Mouse (Mus musculus) frontal cortex, postnatal 10 days (tissue): ENCODE results near the gene Rab3il1.

ENCODE experiments used
- DNase-seq, 2 experiments: peaks; one replicate each; pipeline ENCODE4 v3.0.0; 2022; ENCODE audit warnings: low spot score in 2 of 2, mixed read lengths in 1 of 2

The Rab3il1 gene

GRCm38 (mm10) chr19:10013348-10013747 lies 11.9 kb downstream of the Rab3il1 start:
- no peak for DNase-seq

DNA sequence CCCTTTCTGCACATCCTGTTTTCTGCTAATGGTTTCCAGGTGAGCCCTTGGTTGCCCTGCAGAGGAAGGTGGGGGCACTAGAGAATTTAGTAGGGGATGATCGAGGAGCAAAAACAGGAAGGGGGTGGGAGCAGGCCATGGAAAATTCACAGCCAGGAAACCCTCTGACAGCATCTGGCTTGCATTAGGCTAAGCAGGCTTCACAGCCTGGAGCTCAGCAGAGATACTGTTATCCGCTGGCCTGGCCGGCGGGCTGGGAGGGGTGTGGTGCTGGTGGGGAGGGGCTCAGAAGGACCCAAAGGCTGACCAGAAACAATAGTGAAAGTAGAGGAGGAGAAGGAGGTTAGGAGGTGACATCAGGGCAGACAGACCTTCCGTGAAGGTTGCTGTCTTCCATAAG lies 12.4 kb downstream of the Rab3il1 start:
- DNase-seq = no peak

GRCm38 (mm10) chr19:10014824-10015223 lies 13.4 kb downstream of the Rab3il1 start:
- no peak for DNase-seq

- no peak for DNase-seq
These were observed 14.0 kb downstream of the Rab3il1 start for GRCm38 (mm10) chr19:10015442-10015841.

- no peak for DNase-seq
These were observed 14.7 kb downstream of the Rab3il1 start for GRCm38 (mm10) chr19:10016151-10016550.

DNA sequence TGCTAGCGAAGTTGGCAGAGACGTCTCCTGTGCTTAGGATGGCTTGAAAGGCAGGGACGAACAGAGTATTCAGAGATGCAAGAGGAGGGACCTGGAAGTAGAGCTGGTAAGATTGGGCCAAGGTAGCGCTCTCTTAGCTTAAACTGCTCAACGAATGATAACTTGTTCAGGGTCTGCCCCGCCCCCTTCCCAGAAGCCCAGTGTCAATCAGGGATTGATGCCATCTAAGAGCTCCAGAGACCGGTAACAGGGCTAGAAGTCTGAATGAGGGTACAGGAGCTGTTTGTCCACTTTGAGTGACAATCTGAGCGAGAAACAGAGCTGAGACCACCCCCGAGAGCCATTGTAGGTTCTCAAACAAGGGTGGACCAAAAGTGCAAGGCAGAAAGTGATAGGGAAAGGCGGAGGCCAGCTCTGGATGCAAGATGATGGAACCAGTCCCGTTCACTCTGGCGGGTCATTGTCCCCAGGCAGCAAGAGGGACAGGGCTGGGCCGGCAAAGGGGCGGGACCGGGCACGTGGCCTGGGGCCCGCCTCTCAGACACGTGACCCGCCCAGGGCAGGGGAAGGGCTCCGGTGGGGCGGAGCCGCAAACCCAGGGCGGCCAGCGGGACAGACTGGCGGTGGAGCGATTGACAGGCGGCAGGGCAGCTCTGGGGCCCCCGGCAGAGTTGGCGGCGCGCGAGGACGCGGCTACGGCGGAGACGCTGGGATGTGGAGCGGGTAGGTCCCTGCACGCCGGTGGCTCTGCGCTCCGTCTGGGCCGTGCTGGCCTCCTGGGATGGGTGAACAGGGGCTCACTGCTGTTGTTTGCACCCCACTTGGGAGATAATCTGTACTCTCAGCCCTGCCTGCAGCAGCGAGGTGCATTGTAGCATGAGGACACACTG lies 16.4 kb downstream of the Rab3il1 start:
- DNase-seq = peak; percentile 75 to 82

DNA sequence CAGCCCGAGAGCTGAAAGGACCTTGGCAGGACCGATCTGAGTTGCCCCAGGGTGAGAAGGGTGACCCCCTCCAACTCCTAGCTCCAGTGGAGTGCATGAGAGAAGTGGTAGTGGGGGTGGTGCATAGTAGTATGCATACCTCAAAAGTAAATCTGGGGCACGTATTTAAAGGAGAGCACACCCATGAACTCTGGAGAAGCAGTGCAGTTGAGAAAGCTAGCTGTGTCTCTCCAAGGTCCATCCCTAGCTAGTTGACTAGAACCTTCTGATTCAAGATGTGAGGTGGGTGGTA lies 17.0 kb downstream of the Rab3il1 start:
- no peak for DNase-seq

- DNase-seq = no peak
These were observed 17.8 kb downstream of the Rab3il1 start for GRCm38 (mm10) chr19:10019214-10019760.

DNA sequence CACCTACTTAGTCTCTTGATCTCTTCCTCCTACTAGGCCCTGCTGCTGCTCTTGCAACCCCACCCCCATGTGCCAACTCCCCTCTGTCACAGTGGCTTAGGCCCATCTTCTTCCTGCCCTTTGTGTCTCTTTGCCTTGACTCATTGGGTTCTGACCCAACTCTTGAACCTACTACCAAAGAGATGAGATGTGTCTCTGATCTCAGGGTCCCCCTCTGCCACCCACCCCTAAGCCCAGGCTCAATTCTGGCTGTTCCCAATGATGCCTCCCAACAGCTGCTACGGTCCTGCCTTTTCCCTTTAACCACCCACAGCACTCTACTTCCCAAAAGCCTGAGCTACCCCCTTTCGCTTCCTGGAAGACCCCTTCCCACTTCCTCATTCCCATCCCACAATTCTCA lies 20.5 kb downstream of the Rab3il1 start:
- DNase-seq = peak in 1 of 2 experiments; percentile 8

- peak; percentile 28 to 58 for DNase-seq
These were observed 21.2 kb downstream of the Rab3il1 start for GRCm38 (mm10) chr19:10022414-10023303.

GRCm38 (mm10) chr19:10023304-10023758 lies 21.9 kb downstream of the Rab3il1 start:
- DNase-seq = no peak

- DNase-seq = peak in 1 of 2 experiments; percentile 47
These were observed 23.9 kb downstream of the Rab3il1 start for GRCm38 (mm10) chr19:10025169-10025875.

- no peak for DNase-seq
These were observed 28.3 kb downstream of the Rab3il1 start for GRCm38 (mm10) chr19:10029746-10030145.

DNA sequence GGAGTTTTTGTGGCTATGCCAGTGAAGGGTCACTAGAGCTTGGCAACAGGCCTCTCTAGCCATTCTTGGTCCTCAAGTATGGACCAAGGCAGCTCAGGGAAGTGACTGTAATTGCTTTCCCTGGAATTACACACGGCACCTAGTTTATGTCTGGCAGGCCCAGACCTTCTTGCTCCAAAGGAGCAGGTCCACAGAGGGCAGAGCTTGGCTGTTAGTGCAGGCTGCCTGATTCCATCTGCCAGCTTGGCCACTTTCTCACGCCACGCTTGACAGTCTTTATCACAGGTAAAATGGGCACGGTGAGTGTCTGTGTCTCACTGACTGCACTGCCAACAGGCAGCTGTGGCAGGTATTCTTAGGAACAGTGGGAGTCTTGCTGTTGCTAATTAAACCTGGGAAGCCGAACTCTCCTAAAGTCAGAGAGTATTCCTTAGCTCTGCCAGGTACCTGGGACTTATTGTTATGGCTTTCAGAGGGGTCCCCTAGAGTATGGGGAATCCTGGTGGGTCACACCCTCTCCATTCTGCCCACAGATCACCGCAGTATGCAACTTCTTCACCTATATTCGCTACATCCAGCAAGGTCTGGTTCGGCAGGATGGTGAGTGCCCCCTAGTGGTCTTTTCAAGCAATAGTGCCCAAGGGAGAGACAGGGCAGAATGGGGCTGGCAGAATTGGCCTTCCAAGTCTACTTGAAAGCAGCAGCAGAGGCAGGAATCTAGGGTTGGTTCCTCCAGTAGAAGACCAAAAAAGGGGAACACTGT lies 31.9 kb downstream of the Rab3il1 start:
- DNase-seq = peak in 1 of 2 experiments; percentile 64

DNA sequence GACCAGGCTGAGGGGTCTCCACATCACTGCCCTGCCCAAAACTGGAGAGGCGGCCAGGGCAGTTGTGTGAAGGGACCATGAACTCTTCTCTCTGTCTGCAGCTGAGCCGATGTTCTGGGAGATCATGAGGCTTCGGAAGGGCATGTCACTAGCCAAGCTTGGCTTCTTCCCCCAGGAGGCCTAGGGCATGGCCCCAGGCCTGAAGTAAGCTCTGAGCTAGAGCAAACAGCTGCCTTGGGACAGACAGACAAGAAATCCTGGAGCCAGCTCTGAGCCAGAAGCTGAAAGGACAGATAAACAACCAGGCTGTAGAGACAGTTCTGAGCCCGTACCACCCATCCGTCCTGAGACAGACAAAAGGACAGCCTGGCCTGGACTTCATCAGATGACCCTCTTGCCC lies 32.9 kb downstream of the Rab3il1 start:
- DNase-seq = no peak

DNA sequence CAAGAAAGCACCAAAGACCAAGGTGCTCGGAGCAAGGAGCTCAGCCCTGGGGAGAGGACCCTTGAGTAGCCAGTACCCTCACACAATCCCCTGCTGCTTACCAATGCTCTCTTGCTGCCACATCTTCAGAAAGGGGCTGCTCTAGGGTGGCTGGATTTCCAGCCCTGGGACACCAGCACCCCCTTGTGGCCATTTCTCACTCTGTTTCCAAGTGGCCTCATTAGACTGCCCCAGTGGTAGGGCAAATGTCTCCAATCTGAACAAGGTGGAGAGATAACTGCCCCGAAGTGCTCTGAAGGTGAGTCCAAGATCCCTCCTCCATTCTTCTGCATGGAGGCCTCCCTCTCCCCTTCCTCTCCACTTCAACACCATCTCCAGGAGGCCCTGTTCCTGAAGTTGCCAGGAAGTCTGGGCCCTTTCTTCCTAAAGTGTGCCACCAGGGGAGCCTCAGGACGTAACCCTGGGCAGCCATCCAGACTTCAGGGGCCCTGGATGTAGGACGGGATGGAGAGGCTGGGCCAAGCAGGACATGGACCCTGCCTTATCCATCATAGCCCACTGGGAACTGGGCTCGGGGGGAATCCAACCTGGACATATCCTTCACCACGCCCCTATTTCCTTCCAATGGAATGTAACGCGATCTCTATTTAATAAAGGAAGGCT lies 33.4 kb downstream of the Rab3il1 start:
- DNase-seq = peak in 1 of 2 experiments; percentile 72

DNA sequence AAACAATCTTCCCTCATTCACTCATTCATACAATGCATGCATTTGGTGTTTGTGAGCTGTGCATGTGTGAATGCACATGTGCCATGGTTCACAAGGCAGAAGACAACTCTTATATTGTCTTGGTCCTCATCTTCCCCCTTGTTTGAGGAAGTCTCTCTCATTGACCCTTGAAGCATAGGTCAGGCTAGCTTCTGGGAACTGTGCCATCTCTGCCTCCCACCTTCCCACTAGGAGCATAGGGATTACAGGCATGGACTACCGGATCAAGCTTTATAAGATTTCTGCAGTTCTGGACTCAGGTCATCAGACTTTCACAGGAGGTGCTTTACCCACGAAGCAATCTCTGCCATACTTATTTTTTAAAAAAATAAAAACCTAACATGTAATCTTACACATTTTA lies 36.1 kb downstream of the Rab3il1 start:
- no peak for DNase-seq

GRCm38 (mm10) chr19:10038364-10038763 lies 36.9 kb downstream of the Rab3il1 start:
- no peak for DNase-seq

DNA sequence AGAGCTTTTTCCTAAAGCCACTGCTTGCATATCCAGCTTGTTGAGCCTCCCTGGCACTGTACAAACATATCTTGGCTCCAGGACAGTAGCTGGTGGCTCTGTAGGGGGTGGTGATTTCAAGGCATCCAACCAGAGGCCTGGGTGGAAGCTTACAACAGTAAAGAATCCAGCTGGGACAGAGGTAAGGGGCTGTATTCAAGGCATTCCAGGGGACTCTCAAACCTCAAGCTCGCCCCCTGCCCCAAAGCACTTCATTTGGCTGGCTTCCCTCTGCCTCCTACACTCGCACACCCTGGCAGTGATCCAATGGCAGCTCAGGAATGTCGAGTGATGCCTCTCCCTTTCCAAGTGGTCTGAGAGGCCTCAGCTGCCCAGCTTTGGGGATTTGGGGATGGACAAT lies 37.4 kb downstream of the Rab3il1 start:
- no peak for DNase-seq

DNA sequence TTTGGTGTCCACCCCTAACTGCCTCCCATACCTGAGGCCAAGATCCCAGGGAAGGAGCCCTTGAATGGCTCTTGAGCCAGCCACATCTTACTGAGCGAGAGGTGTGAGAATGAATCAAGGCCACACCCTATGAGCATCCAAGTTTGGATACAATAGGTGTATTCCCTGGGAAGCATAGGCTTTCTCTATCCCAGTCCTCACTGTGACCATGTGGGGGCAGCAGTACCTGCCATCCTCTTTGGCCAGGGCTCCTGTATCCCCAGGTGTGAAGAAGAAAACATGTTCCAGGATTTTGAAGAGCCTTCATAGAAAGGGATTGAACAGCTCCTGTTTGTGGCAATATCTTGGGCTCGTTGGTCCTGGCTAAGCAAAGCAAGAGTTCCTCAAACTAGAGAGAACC lies 38.1 kb downstream of the Rab3il1 start:
- DNase-seq = no peak
